Mouse (Mus musculus): Measurements from ENCODE around the gene Trem3. TPM values are rescaled to one million over a fixed set of nuclear protein-coding genes. Genes with fewer than 3 reads are reported as not detected.

Trem3 gene
- polyA plus RNA-seq, 1 experiment from 2014 or later, result 0.55 TPM

DNA sequence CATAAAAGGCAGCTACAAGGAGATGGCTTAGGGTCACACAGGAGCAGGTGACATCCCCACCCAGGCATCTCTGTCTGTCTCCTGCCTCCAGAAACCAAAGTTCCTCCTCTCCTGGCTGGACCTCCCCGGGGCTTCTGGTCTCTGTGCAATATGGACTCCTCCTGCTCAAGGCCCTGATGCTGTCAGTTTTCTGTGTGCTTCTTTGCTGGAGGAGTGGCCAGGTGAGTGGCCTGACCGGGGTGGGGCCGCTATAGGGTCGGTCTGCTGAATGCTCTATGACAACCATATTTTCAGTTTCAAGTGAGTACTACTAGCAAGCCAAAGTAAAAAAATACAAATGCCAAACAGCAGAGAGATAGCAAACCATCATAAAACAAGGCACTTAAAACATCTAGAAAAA, 25.0 kb downstream of the Trem3 start:
- Histone ChIP-seq H3K4me3 (no peak overlapping the region), H3K4me2 (no peak overlapping the region), H3K27ac (no peak overlapping the region), H3K4me1 (no peaks in the 10 kb centered on the region), H3K27me3 (no peaks in the 10 kb centered on the region), H3K36me3 (no peaks in the 10 kb centered on the region), H3K9ac (no peak overlapping the region), H3K9me3 (no peaks in the 10 kb centered on the region)
- 84% methylated on average over 4 of the region's 4 CpGs for WGBS
- ATAC-seq (ENCODE audit: borderline replicate concordance, extremely low read depth, low FRiP score, low TSS enrichment), result no peak

DNA sequence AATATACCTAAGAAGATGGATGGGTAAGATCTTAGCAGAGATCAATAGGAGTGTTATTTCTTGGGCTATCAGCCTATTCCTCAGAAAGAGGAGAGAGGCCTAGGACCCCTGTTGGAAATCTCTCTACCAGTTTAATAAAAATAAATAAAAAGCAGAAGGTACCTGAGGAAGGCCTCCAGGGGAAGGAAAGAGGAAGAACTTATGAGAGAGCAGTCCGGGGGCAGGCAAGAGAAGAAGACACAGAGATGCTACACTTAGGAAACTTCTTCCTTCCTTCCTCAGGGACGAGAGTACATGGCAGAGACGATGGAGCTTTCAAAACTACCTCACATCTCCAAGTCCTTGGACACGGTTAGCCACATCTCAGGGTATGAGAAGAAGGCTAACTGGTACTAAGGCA, 26.5 kb downstream of the Trem3 start:
- H3K27me3 ChIP-seq, result no peaks in the 10 kb centered on the region
- H3K4me1 ChIP-seq, result no peaks in the 10 kb centered on the region
- no peak overlapping the region for H3K27ac ChIP-seq
- no peak overlapping the region for H3K9ac ChIP-seq
- WGBS, result 69% methylated on average over 4 of the region's 4 CpGs
- H3K4me2 ChIP-seq, result no peak overlapping the region
- H3K36me3 ChIP-seq, result no peaks in the 10 kb centered on the region
- H3K4me3 ChIP-seq, result no peak overlapping the region
- H3K9me3 ChIP-seq, result no peaks in the 10 kb centered on the region
- no peak for ATAC-seq (ENCODE audit: borderline replicate concordance, extremely low read depth, low FRiP score, low TSS enrichment)

DNA sequence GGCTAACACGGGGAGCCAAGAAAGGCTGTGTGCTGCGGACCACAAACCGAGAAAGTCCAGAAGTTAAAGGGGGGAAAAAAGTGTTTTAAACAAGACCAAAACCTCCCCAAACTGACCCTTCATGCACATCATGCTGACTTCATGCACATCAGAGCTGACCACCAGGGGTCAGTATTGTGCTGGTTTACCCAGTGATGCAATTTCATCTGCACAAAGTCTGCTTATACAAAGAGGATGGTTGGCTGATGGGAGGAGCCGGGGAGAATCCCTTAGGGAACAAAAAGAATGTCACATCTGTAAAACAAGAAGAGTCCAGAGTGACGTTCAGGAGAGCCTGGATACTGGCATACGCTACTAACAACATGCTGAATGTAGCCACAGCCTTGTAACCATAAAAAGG, 27.3 kb downstream of the Trem3 start:
- Histone ChIP-seq H3K9me3 (no peaks in the 10 kb centered on the region), H3K9ac (no peak overlapping the region), H3K4me3 (no peak overlapping the region), H3K27me3 (no peaks in the 10 kb centered on the region), H3K27ac (no peak overlapping the region), H3K4me2 (no peak overlapping the region), H3K4me1 (no peaks in the 10 kb centered on the region), H3K36me3 (no peaks in the 10 kb centered on the region)
- 36% methylated on average over 6 of the region's 6 CpGs for WGBS
- ATAC-seq (ENCODE audit: borderline replicate concordance, extremely low read depth, low FRiP score, low TSS enrichment), result 0 out of 2 replicates have a peak, but pooled peaks have one; percentile 31

DNA sequence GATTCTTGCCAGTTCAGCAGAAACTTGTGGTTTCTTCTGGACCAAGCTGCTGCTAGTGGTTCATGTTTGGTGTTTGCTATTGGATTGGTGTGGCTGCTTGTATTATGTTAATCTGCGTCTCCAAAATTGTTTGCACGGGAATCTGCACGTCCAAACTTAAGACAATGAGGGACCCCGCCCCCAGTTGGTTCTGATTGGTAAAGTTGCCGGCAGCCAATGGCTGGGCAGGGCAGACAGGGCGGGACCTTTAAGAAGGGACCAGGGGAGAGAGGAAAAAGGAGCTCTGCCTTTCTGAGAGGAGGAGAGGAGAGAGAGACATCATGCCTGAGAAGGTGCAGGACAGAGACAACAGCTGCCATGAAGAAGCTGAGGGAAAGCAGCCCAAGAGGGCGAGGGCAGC, 28.2 kb downstream of the Trem3 start:
- ATAC-seq (ENCODE audit: borderline replicate concordance, extremely low read depth, low FRiP score, low TSS enrichment), result no peak
- H3K36me3 ChIP-seq, result no peaks in the 10 kb centered on the region
- H3K4me2 ChIP-seq, result no peak overlapping the region
- no peaks in the 10 kb centered on the region for H3K4me1 ChIP-seq
- 54% methylated on average over 7 of the region's 7 CpGs for WGBS
- no peak overlapping the region for H3K9ac ChIP-seq
- no peak overlapping the region for H3K27ac ChIP-seq
- H3K9me3 ChIP-seq, result no peaks in the 10 kb centered on the region
- no peaks in the 10 kb centered on the region for H3K27me3 ChIP-seq
- H3K4me3 ChIP-seq, result no peak overlapping the region

DNA sequence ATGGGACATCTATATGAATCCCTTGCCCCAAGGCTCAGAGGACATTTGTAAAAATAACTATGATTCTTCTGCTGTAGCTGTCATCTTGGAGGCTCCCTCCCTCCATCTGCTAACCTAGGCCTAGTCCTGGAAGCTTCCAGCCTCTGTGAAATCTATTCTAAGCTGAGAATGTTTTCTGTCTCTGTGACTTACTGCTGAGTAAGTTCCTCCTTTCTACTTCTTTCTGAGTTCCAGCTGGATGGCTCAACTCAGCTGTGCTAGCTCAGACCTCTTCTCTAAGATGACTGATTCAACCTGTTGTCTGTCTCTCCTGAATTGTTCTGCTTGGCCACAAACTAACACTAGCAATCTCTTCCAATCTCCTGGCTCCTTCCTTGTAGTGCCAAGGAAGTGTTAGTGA, 30.8 kb downstream of the Trem3 start:
- no peaks in the 10 kb centered on the region for H3K36me3 ChIP-seq
- H3K4me3 ChIP-seq, result no peak overlapping the region
- no peaks in the 10 kb centered on the region for H3K27me3 ChIP-seq
- ATAC-seq (ENCODE audit: borderline replicate concordance, extremely low read depth, low FRiP score, low TSS enrichment), result no peak
- no peak overlapping the region for H3K9ac ChIP-seq
- no peak overlapping the region for H3K4me2 ChIP-seq
- no peaks in the 10 kb centered on the region for H3K9me3 ChIP-seq
- no peaks in the 10 kb centered on the region for H3K4me1 ChIP-seq
- no peak overlapping the region for H3K27ac ChIP-seq

DNA sequence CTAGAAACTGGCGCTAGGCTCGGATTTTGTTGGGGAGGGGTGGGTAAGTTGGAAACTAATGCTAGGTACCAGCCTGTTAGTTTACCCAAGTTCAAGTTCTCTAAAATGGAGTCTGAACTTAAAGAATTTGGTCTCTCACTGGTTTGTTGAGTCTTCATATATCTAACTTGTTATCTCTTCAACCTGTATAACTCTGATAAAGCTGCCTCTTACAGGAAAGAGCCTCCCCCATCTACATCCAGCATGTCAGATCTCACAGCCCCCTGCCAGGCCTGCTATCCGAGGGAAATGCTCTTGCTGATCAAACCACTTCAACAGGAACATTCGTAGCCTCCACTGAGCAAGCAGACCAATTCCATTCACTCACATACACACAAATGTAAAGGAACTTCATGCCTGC, 31.4 kb downstream of the Trem3 start:
- no peak for ATAC-seq (ENCODE audit: borderline replicate concordance, extremely low read depth, low FRiP score, low TSS enrichment)
- H3K9me3 ChIP-seq, result no peaks in the 10 kb centered on the region
- no peak overlapping the region for H3K4me2 ChIP-seq
- 69% methylated on average over 4 of the region's 4 CpGs for whole genome bisulfite sequencing
- H3K4me1 ChIP-seq, result no peaks in the 10 kb centered on the region
- no peak overlapping the region for H3K4me3 ChIP-seq
- H3K9ac ChIP-seq, result no peak overlapping the region
- H3K36me3 ChIP-seq, result no peaks in the 10 kb centered on the region
- no peak overlapping the region for H3K27ac ChIP-seq
- no peaks in the 10 kb centered on the region for H3K27me3 ChIP-seq

DNA sequence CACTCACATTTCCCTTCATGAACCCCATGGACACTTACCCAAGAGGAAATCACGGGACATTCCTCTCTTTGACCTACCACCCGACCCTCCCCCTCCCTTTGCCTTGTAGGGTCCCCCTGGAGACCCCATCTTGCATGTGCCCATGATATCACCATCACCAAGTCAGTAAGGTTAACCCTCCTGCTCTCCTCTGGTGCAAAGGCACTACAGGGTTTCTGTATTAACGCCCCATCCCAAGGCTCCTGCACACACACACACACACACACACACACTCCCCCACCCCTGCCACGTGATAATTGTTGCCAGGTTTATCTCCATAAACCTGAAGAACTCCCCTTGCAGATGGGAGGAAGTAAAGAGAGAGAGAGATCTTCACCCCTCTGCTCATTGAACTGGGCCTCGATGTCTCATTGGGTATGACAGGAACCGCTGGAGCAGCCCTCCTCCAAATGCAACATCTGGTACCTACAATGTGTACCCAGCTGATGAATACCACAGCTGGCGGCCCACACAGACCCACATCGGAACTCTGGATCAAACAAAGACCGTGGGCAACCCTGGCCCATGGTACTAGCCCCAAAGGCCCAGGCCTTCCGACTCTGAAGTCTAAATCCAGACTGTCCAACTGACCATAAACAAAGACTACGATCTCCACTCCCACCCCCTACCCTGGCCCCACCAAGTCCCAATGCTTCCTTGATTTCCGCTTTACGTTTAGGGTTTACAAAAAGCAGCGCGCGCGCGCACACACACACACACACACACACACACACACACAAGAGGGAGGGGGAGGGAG, 33.6 kb downstream of the Trem3 start:
- Histone ChIP-seq H3K27me3 (no peaks in the 10 kb centered on the region), H3K9ac (no peak overlapping the region), H3K9me3 (no peaks in the 10 kb centered on the region), H3K36me3 (no peaks in the 10 kb centered on the region), H3K27ac (no peak overlapping the region), H3K4me1 (no peaks in the 10 kb centered on the region), H3K4me2 (peak overlapping the region; percentile 52), H3K4me3 (peak overlapping the region; percentile 29)
- WGBS, result 22% methylated on average over 18 of the region's 18 CpGs
- ATAC-seq (ENCODE audit: borderline replicate concordance, extremely low read depth, low FRiP score, low TSS enrichment), result peak; percentile 67

DNA sequence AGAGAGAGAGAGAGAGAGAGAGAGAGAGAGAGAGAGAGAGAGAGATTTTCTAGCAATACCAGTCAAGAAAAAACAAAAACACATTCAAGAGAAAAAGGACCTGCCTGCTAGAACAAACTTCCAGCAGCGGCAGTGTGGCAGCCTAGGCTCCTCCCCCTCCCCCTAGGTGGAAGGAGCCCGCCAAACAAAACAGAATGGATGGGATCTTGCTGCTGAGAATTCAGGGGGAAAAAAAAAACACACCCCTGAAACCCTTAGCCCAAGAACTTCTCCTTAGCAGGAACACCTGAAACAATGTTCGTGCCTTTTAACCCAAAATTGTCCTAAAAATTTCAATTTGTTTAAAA, 34.1 kb downstream of the Trem3 start:
- no peaks in the 10 kb centered on the region for H3K27me3 ChIP-seq
- H3K27ac ChIP-seq, result no peak overlapping the region
- H3K4me1 ChIP-seq, result no peaks in the 10 kb centered on the region
- no peaks in the 10 kb centered on the region for H3K36me3 ChIP-seq
- peak overlapping the region; percentile 52 for H3K4me2 ChIP-seq
- peak overlapping the region; percentile 29 for H3K4me3 ChIP-seq
- H3K9ac ChIP-seq, result no peak overlapping the region
- no peak for ATAC-seq (ENCODE audit: borderline replicate concordance, extremely low read depth, low FRiP score, low TSS enrichment)
- 1% methylated on average over 3 of the region's 3 CpGs for WGBS
- no peaks in the 10 kb centered on the region for H3K9me3 ChIP-seq

DNA sequence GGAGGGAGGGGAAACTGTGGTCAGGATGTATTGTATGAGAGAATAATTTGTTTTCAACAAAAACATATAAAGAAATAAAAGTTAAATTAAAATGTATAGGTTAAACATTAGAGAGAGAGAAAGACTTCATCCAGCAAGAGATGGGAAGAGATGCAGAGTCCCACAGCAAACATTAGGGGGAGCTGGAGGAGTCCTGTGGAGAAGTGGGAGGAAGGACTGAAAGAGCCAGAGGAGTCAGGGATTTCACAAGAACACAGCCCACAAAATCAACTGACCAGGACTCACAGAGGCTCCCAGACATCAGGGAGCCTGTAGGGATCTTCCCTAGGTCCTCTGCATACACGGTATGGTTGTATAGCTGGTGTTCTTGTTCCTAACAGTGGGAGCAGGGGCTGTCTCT, 39.2 kb downstream of the Trem3 start:
- Histone ChIP-seq H3K27me3 (no peaks in the 10 kb centered on the region), H3K9ac (no peak overlapping the region), H3K9me3 (no peaks in the 10 kb centered on the region), H3K27ac (no peak overlapping the region), H3K4me3 (no peak overlapping the region), H3K4me1 (no peaks in the 10 kb centered on the region), H3K36me3 (no peaks in the 10 kb centered on the region), H3K4me2 (no peak overlapping the region)
- 50% methylated on average over 1 of the region's 1 CpGs for WGBS
- ATAC-seq (ENCODE audit: borderline replicate concordance, extremely low read depth, low FRiP score, low TSS enrichment), result no peak

DNA sequence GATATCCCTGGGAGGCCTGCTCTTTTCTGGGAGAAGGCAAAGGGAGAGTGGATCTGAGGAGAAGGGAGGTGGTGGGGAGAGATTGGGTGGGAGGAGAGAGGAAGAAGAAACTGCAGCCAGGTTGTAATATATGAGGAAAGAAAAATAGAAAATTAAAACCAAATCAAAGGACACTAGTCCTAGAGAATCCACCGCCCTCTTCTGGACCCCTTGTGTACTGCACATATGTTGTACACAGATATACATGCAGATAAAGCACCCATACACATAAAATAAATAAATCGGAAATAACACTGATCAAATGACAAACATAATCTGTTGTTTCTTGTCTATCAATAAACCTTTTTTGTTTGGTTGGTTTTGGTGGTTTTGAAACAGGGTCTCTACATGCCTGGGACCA, 39.7 kb downstream of the Trem3 start:
- no peak overlapping the region for H3K4me2 ChIP-seq
- H3K27me3 ChIP-seq, result no peaks in the 10 kb centered on the region
- no peak for ATAC-seq (ENCODE audit: borderline replicate concordance, extremely low read depth, low FRiP score, low TSS enrichment)
- WGBS, result 55% methylated on average over 2 of the region's 2 CpGs
- H3K4me3 ChIP-seq, result no peak overlapping the region
- H3K4me1 ChIP-seq, result no peaks in the 10 kb centered on the region
- no peaks in the 10 kb centered on the region for H3K9me3 ChIP-seq
- no peaks in the 10 kb centered on the region for H3K36me3 ChIP-seq
- no peak overlapping the region for H3K9ac ChIP-seq
- no peak overlapping the region for H3K27ac ChIP-seq

DNA sequence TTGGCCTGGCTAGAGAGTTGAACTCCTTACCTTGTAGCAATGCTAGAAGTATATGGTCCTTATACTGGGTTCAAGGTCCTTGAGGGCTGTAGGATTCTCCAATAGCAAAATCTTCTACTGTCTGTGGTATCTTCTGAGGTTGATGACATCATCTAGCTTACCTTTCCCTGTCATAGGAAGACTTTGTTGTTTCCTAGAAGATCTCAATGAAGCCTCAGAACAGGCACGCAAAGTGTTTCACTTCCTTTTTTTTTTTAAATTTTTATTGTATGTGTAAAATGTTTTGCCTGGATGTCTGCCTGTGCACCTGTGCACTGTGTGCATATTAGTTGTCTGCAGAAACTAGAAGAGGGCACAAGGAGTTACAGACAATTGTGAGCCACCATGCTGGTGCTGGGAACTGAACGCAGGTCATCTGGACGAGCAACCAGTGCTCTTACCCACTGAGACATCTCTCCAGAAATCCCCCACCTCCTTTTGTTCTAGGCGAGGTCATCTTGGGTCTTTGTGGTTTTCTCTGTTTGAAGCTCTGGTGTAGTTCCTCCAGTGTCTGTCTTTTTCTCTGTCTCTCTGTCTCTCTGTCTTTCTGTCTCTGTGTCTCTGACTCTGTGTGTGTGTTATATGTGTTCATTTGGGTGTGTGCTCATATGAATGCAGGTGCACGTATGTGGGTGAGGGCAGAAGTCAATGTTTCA, 46.1 kb downstream of the Trem3 start:
- no peaks in the 10 kb centered on the region for H3K36me3 ChIP-seq
- no peak for ATAC-seq (ENCODE audit: borderline replicate concordance, extremely low read depth, low FRiP score, low TSS enrichment)
- H3K4me2 ChIP-seq, result no peak overlapping the region
- no peaks in the 10 kb centered on the region for H3K27me3 ChIP-seq
- H3K9ac ChIP-seq, result no peak overlapping the region
- WGBS, result 76% methylated on average over 5 of the region's 5 CpGs
- no peak overlapping the region for H3K27ac ChIP-seq
- no peaks in the 10 kb centered on the region for H3K9me3 ChIP-seq
- H3K4me1 ChIP-seq, result no peaks in the 10 kb centered on the region
- H3K4me3 ChIP-seq, result no peak overlapping the region

DNA sequence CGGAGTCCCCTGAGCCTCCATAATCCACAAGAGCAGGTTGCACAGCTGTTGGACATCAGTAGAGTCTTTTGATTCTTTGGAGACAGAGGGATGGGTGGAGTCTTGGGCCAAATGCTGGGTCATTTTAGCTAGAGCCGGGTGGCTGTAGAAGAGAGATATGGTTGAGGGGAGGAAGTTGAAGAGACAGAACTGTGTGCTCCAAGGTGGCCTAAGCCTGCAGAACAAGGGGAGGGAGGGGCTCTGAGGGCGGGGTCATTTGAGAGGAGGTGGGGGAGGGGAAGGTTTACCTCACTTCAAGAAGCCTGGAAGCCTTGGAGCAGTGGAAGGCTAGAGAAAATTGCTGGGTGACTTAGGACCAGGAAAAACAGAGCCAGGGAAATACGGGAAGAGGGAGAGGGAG, 51.6 kb downstream of the Trem3 start, which contains the start of gene Treml2:
Gene Treml2, plus strand, starts transcription at position 296 of the 400 bp plus-strand sequence.
- H3K9me3 ChIP-seq, result no peaks in the 10 kb centered on the region
- no peaks in the 10 kb centered on the region for H3K4me1 ChIP-seq
- no peak within 1 kb of the TSS for H3K4me3 ChIP-seq
- no peak within 1 kb of the TSS for H3K9ac ChIP-seq
- ATAC-seq (ENCODE audit: borderline replicate concordance, extremely low read depth, low FRiP score, low TSS enrichment), result no peak
- 12% methylated on average over 3 of the region's 4 CpGs for WGBS
- no peak within 1 kb of the TSS for H3K27ac ChIP-seq
- H3K4me2 ChIP-seq, result no peak within 1 kb of the TSS
- H3K27me3 ChIP-seq, result no peaks in the 10 kb centered on the region
- no peaks in the 10 kb centered on the region for H3K36me3 ChIP-seq

Measured in lung, embryonic 15.5 days (tissue).